Mouse (Mus musculus): ENCODE data around the gene Olfr429. TPM values are rescaled to one million over a fixed set of nuclear protein-coding genes. Genes with fewer than 3 reads are reported as not detected.
"Not testable (repeated sequence)": the region's sequence is repeated elsewhere in the genome, so short reads cannot be mapped to it uniquely, and the experiment has no call there.

Gene Olfr429
- polyA plus RNA-seq (2014; fragmentation: Nextera tagmentation; extraction: Ambion mirVana) = not detected in 2 replicates

- no peaks in the 10 kb centered on the region for H3K36me3 ChIP-seq (ENCODE audit: control insufficient read depth, insufficient read depth, low read length)
- no peak for DNase-seq (ENCODE audit: low spot score)
- H3K9me3 ChIP-seq (ENCODE audit: control insufficient read depth, low read length) = no peaks in the 10 kb centered on the region
- ATAC-seq (replicated peaks; ENCODE audit: low FRiP score) = no peak
- H3K27ac ChIP-seq (ENCODE audit: low read depth, low read length) = no peak within 1 kb of the TSS
- no peak within 1 kb of the TSS for H3K9ac ChIP-seq (ENCODE audit: low read depth, low read length)
- no peak within 1 kb of the TSS for H3K4me3 ChIP-seq (ENCODE audit: low read depth, low read length)
- no peak within 1 kb of the TSS for H3K4me2 ChIP-seq
- 84% methylated on average over 2 of the region's 2 CpGs for WGBS
- no peaks in the 10 kb centered on the region for H3K27me3 ChIP-seq (replicated peaks; ENCODE audit: control insufficient read depth, insufficient read depth, low read length)
- no peaks in the 10 kb centered on the region for H3K4me1 ChIP-seq (replicated peaks; ENCODE audit: control insufficient read depth, insufficient read depth, low read length)
These were observed at the start of gene Olfr429 for GRCm38 (mm10) chr1:174084031-174084430. Gene Olfr429 (plus strand): TSS chr1:174084331.

DNA sequence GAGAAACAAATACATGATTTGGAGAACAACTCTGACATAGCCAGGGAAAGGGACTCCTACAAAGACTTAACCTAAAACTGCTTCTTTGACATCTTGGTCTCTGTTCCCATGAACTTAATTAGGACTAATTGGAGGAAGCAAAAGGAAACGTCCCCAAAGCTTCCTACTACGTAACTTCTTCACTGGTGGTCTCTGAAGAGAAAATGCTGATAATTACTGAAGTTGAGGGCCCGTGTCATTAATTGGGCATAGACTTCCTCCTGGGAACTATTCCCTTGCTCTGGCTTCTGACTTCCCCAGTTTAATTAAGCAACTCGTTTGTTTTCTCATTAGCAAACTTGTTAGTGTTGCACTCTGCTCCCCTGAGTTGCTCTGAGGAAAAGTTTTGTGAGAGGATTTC is 48.3 kb upstream of the Olfr429 start:
- 63% methylated on average over 4 of the region's 4 CpGs for WGBS
- Histone ChIP-seq H3K9me3 (ENCODE audit: control insufficient read depth, low read length) (no peaks in the 10 kb centered on the region), H3K27ac (ENCODE audit: low read depth, low read length) (no peak overlapping the region), H3K9ac (ENCODE audit: low read depth, low read length) (no peak overlapping the region), H3K4me3 (ENCODE audit: low read depth, low read length) (no peak overlapping the region), H3K4me2 (no peak overlapping the region), H3K27me3 (replicated peaks; ENCODE audit: control insufficient read depth, insufficient read depth, low read length) (no peaks in the 10 kb centered on the region), H3K4me1 (replicated peaks; ENCODE audit: control insufficient read depth, insufficient read depth, low read length) (no peaks in the 10 kb centered on the region), H3K36me3 (ENCODE audit: control insufficient read depth, insufficient read depth, low read length) (no peaks in the 10 kb centered on the region)
- DNase-seq (ENCODE audit: low spot score) = no peak
- ATAC-seq (replicated peaks; ENCODE audit: low FRiP score) = no peak

DNA sequence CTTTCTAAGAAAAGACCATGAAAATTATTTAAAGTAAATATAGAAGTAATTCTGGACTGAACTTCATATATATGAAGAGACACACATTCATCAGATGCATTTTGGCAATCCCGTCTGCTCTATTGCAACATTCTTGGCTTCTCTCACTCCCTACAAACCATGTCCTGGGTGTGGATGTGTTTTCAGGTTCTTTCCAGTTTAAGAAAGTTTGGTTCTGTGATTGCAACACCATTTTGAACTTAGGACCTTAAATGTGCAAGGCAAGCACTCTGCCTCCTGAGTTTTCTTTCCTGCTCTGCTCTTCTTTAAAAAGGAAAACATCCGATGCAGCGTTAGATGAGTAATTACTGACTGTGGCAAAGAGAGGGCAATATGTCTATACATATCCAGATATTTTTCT is 45.7 kb upstream of the Olfr429 start:
- DNase-seq (ENCODE audit: low spot score) (no peak), ATAC-seq (replicated peaks; ENCODE audit: low FRiP score) (no peak)
- Histone ChIP-seq H3K9me3 (ENCODE audit: control insufficient read depth, low read length) (no peaks in the 10 kb centered on the region), H3K4me2 (no peak overlapping the region), H3K9ac (ENCODE audit: low read depth, low read length) (no peak overlapping the region), H3K4me1 (replicated peaks; ENCODE audit: control insufficient read depth, insufficient read depth, low read length) (no peaks in the 10 kb centered on the region), H3K27me3 (replicated peaks; ENCODE audit: control insufficient read depth, insufficient read depth, low read length) (no peaks in the 10 kb centered on the region), H3K4me3 (ENCODE audit: low read depth, low read length) (no peak overlapping the region), H3K36me3 (ENCODE audit: control insufficient read depth, insufficient read depth, low read length) (no peaks in the 10 kb centered on the region), H3K27ac (ENCODE audit: low read depth, low read length) (no peak overlapping the region)
- WGBS = 85% methylated on average over 3 of the region's 3 CpGs

- Histone ChIP-seq H3K27ac (ENCODE audit: low read depth, low read length) (no peak within 1 kb of the TSS), H3K27me3 (replicated peaks; ENCODE audit: control insufficient read depth, insufficient read depth, low read length) (no peaks in the 10 kb centered on the region), H3K4me1 (replicated peaks; ENCODE audit: control insufficient read depth, insufficient read depth, low read length) (no peaks in the 10 kb centered on the region), H3K9me3 (ENCODE audit: control insufficient read depth, low read length) (no peaks in the 10 kb centered on the region), H3K4me3 (ENCODE audit: low read depth, low read length) (no peak within 1 kb of the TSS), H3K36me3 (ENCODE audit: control insufficient read depth, insufficient read depth, low read length) (no peaks in the 10 kb centered on the region), H3K9ac (ENCODE audit: low read depth, low read length) (no peak within 1 kb of the TSS), H3K4me2 (no peak within 1 kb of the TSS)
- WGBS = 67% methylated on average over 7 of the region's 7 CpGs
- DNase-seq (ENCODE audit: low spot score) = no peak
- no peak for ATAC-seq (replicated peaks; ENCODE audit: low FRiP score)
These were observed 43.5 kb upstream of the Olfr429 start, which contains the start of gene Olfr433 for GRCm38 (mm10) chr1:174040523-174041177. Gene Olfr433 (plus strand): TSS chr1:174040705.

GRCm38 (mm10) chr1:174042091-174042884 is 41.8 kb upstream of the Olfr429 start:
- not testable (repeated sequence) for H3K4me3 ChIP-seq (ENCODE audit: low read depth, low read length); H3K27ac ChIP-seq (ENCODE audit: low read depth, low read length); H3K36me3 ChIP-seq (ENCODE audit: control insufficient read depth, insufficient read depth, low read length); H3K9me3 ChIP-seq (ENCODE audit: control insufficient read depth, low read length); DNase-seq (ENCODE audit: low spot score); H3K4me1 ChIP-seq (replicated peaks; ENCODE audit: control insufficient read depth, insufficient read depth, low read length); H3K9ac ChIP-seq (ENCODE audit: low read depth, low read length); H3K4me2 ChIP-seq; H3K27me3 ChIP-seq (replicated peaks; ENCODE audit: control insufficient read depth, insufficient read depth, low read length)
- 81% methylated on average over 12 of the region's 12 CpGs for WGBS
- ATAC-seq (replicated peaks; ENCODE audit: low FRiP score) = peak; percentile 25; the same call in 1 of the 2 replicates

GRCm38 (mm10) chr1:174044431-174044830 is 39.7 kb upstream of the Olfr429 start:
- 71% methylated on average over 2 of the region's 2 CpGs for WGBS

DNA sequence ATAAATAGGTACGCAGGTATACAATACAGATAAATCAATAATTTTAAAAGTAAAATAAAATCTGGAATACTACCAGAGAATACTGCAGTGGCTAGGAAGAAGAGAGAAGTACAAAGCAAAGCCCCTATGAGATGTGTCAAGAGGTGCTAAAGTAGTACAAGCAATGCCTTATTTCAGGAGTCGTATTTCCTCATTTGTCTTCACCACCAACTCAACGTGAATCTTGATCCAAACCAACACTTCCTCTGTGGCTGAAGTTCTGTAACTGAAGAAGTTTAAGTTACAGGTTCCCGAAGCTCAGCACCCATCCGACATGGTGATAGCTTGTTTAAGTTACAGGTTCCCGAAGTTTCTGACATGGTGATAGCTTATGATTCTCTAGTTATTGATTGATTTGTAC is 35.9 kb upstream of the Olfr429 start:
- not testable (repeated sequence) for H3K27ac ChIP-seq (ENCODE audit: low read depth, low read length); H3K27me3 ChIP-seq (replicated peaks; ENCODE audit: control insufficient read depth, insufficient read depth, low read length); H3K4me1 ChIP-seq (replicated peaks; ENCODE audit: control insufficient read depth, insufficient read depth, low read length); H3K4me2 ChIP-seq; H3K9me3 ChIP-seq (ENCODE audit: control insufficient read depth, low read length); ATAC-seq (replicated peaks; ENCODE audit: low FRiP score); H3K9ac ChIP-seq (ENCODE audit: low read depth, low read length); DNase-seq (ENCODE audit: low spot score); H3K4me3 ChIP-seq (ENCODE audit: low read depth, low read length); H3K36me3 ChIP-seq (ENCODE audit: control insufficient read depth, insufficient read depth, low read length)
- 55% methylated on average over 6 of the region's 6 CpGs for whole genome bisulfite sequencing

More at GRCm38 (mm10) chr1:174044431-174044830, 39.7 kb upstream of the Olfr429 start:
- no peak for DNase-seq (ENCODE audit: low spot score)
- no peak for ATAC-seq (replicated peaks; ENCODE audit: low FRiP score)
- Histone ChIP-seq H3K27ac (ENCODE audit: low read depth, low read length) (no peak overlapping the region), H3K27me3 (replicated peaks; ENCODE audit: control insufficient read depth, insufficient read depth, low read length) (no peaks in the 10 kb centered on the region), H3K36me3 (ENCODE audit: control insufficient read depth, insufficient read depth, low read length) (no peaks in the 10 kb centered on the region), H3K9ac (ENCODE audit: low read depth, low read length) (no peak overlapping the region), H3K4me3 (ENCODE audit: low read depth, low read length) (no peak overlapping the region), H3K4me1 (replicated peaks; ENCODE audit: control insufficient read depth, insufficient read depth, low read length) (no peaks in the 10 kb centered on the region), H3K9me3 (ENCODE audit: control insufficient read depth, low read length) (no peaks in the 10 kb centered on the region), H3K4me2 (no peak overlapping the region)

GRCm38 (mm10) chr1:174048893-174049292 is 35.2 kb upstream of the Olfr429 start, which contains the start of gene Olfr432:
Gene Olfr432 (plus strand): TSS chr1:174049205.
- no peak for DNase-seq (ENCODE audit: low spot score)
- Histone ChIP-seq H3K27ac (ENCODE audit: low read depth, low read length) (no peak within 1 kb of the TSS), H3K4me1 (replicated peaks; ENCODE audit: control insufficient read depth, insufficient read depth, low read length) (no peaks in the 10 kb centered on the region), H3K4me3 (ENCODE audit: low read depth, low read length) (no peak within 1 kb of the TSS), H3K36me3 (ENCODE audit: control insufficient read depth, insufficient read depth, low read length) (no peaks in the 10 kb centered on the region), H3K4me2 (no peak within 1 kb of the TSS), H3K27me3 (replicated peaks; ENCODE audit: control insufficient read depth, insufficient read depth, low read length) (no peaks in the 10 kb centered on the region), H3K9ac (ENCODE audit: low read depth, low read length) (no peak within 1 kb of the TSS), H3K9me3 (ENCODE audit: control insufficient read depth, low read length) (no peaks in the 10 kb centered on the region)
- WGBS = 70% methylated on average over 2 of the region's 2 CpGs
- ATAC-seq (replicated peaks; ENCODE audit: low FRiP score) = no peak
